Mouse (Mus musculus): ENCODE measurements at regions not wholly inside any gene's neighbourhood (a gene's known extent, or its start where the extent isn't known, plus 50 kb on each side); places are given as distances from the start of the nearest gene placed in this dataset.

GRCm38 (mm10) chr1:91740661-91741060 is 60.6 kb upstream of the Twist2 start:
- no peak overlapping the region for H3K4me3 ChIP-seq (ENCODE audit: low read depth, low read length)
- no peaks in the 10 kb centered on the region for H3K9me3 ChIP-seq (ENCODE audit: control insufficient read depth)
- ATAC-seq: no peak
- H3K9ac ChIP-seq (ENCODE audit: low read depth, low read length): no peak overlapping the region
- no peaks in the 10 kb centered on the region for H3K27me3 ChIP-seq (replicated peaks; ENCODE audit: control insufficient read depth, insufficient read depth, low read length)
- TF ChIP-seq CTCF (IDR thresholded peaks at IDR 0.05; ENCODE audit: low read depth): no peak
- H3K27ac ChIP-seq (ENCODE audit: low read depth, low read length): no peak overlapping the region
- H3K4me1 ChIP-seq (replicated peaks; ENCODE audit: control insufficient read depth, insufficient read depth, low read length): no peaks in the 10 kb centered on the region
- no peaks in the 10 kb centered on the region for H3K36me3 ChIP-seq (ENCODE audit: control insufficient read depth, insufficient read depth)
- no peak overlapping the region for H3K4me2 ChIP-seq (replicated peaks; ENCODE audit: low read depth)
- WGBS: 91% methylated on average over 8 of the region's 8 CpGs

GRCm38 (mm10) chr1:91742031-91742430 is 59.2 kb upstream of the Twist2 start:
- H3K4me3 ChIP-seq (ENCODE audit: low read depth, low read length): no peak overlapping the region
- 88% methylated on average over 7 of the region's 7 CpGs for WGBS
- no peak for TF ChIP-seq CTCF (IDR thresholded peaks at IDR 0.05; ENCODE audit: low read depth)

GRCm38 (mm10) chr1:91742914-91743313 is 58.3 kb upstream of the Twist2 start:
- no peak for TF ChIP-seq CTCF (IDR thresholded peaks at IDR 0.05; ENCODE audit: low read depth)

More at GRCm38 (mm10) chr1:91742031-91742430, 59.2 kb upstream of the Twist2 start:
- Histone ChIP-seq H3K4me2 (replicated peaks; ENCODE audit: low read depth) (no peak overlapping the region), H3K36me3 (ENCODE audit: control insufficient read depth, insufficient read depth) (no peaks in the 10 kb centered on the region), H3K9me3 (ENCODE audit: control insufficient read depth) (no peaks in the 10 kb centered on the region), H3K9ac (ENCODE audit: low read depth, low read length) (no peak overlapping the region), H3K4me1 (replicated peaks; ENCODE audit: control insufficient read depth, insufficient read depth, low read length) (no peaks in the 10 kb centered on the region), H3K27ac (ENCODE audit: low read depth, low read length) (no peak overlapping the region), H3K27me3 (replicated peaks; ENCODE audit: control insufficient read depth, insufficient read depth, low read length) (no peaks in the 10 kb centered on the region)
- no peak for ATAC-seq

GRCm38 (mm10) chr1:91744076-91744475 is 57.2 kb upstream of the Twist2 start:
- no peak overlapping the region for H3K4me2 ChIP-seq (replicated peaks; ENCODE audit: low read depth)
- H3K4me1 ChIP-seq (replicated peaks; ENCODE audit: control insufficient read depth, insufficient read depth, low read length): no peaks in the 10 kb centered on the region
- no peak overlapping the region for H3K27ac ChIP-seq (ENCODE audit: low read depth, low read length)
- TF ChIP-seq CTCF (IDR thresholded peaks at IDR 0.05; ENCODE audit: low read depth): no peak
- ATAC-seq: no peak
- H3K9me3 ChIP-seq (ENCODE audit: control insufficient read depth): no peaks in the 10 kb centered on the region
- no peak overlapping the region for H3K4me3 ChIP-seq (ENCODE audit: low read depth, low read length)
- no peak overlapping the region for H3K9ac ChIP-seq (ENCODE audit: low read depth, low read length)
- no peaks in the 10 kb centered on the region for H3K27me3 ChIP-seq (replicated peaks; ENCODE audit: control insufficient read depth, insufficient read depth, low read length)
- H3K36me3 ChIP-seq (ENCODE audit: control insufficient read depth, insufficient read depth): no peaks in the 10 kb centered on the region
- WGBS: 93% methylated on average over 3 of the region's 3 CpGs

More at GRCm38 (mm10) chr1:91742914-91743313, 58.3 kb upstream of the Twist2 start:
- Histone ChIP-seq H3K4me1 (replicated peaks; ENCODE audit: control insufficient read depth, insufficient read depth, low read length) (no peaks in the 10 kb centered on the region), H3K9ac (ENCODE audit: low read depth, low read length) (no peak overlapping the region), H3K9me3 (ENCODE audit: control insufficient read depth) (no peaks in the 10 kb centered on the region), H3K27me3 (replicated peaks; ENCODE audit: control insufficient read depth, insufficient read depth, low read length) (no peaks in the 10 kb centered on the region), H3K27ac (ENCODE audit: low read depth, low read length) (no peak overlapping the region), H3K4me2 (replicated peaks; ENCODE audit: low read depth) (no peak overlapping the region), H3K4me3 (ENCODE audit: low read depth, low read length) (no peak overlapping the region), H3K36me3 (ENCODE audit: control insufficient read depth, insufficient read depth) (no peaks in the 10 kb centered on the region)
- 40% methylated on average over 3 of the region's 3 CpGs for WGBS
- no peak for ATAC-seq

- Histone ChIP-seq H3K4me3 (ENCODE audit: low read depth, low read length) (no peak overlapping the region), H3K4me1 (replicated peaks; ENCODE audit: control insufficient read depth, insufficient read depth, low read length) (no peaks in the 10 kb centered on the region), H3K9me3 (ENCODE audit: control insufficient read depth) (no peaks in the 10 kb centered on the region), H3K27ac (ENCODE audit: low read depth, low read length) (no peak overlapping the region), H3K9ac (ENCODE audit: low read depth, low read length) (no peak overlapping the region), H3K36me3 (ENCODE audit: control insufficient read depth, insufficient read depth) (no peaks in the 10 kb centered on the region), H3K4me2 (replicated peaks; ENCODE audit: low read depth) (no peak overlapping the region), H3K27me3 (replicated peaks; ENCODE audit: control insufficient read depth, insufficient read depth, low read length) (no peaks in the 10 kb centered on the region)
- 86% methylated on average over 5 of the region's 5 CpGs for WGBS
- ATAC-seq: no peak
- TF ChIP-seq CTCF (IDR thresholded peaks at IDR 0.05; ENCODE audit: low read depth): no peak
These were observed 56.6 kb upstream of the Twist2 start for GRCm38 (mm10) chr1:91744701-91745100.

- no peaks in the 10 kb centered on the region for H3K4me1 ChIP-seq (replicated peaks; ENCODE audit: control insufficient read depth, insufficient read depth, low read length)
- H3K4me2 ChIP-seq (replicated peaks; ENCODE audit: low read depth): no peak overlapping the region
- H3K27ac ChIP-seq (ENCODE audit: low read depth, low read length): no peak overlapping the region
- no peak overlapping the region for H3K9ac ChIP-seq (ENCODE audit: low read depth, low read length)
- no peaks in the 10 kb centered on the region for H3K36me3 ChIP-seq (ENCODE audit: control insufficient read depth, insufficient read depth)
- WGBS: 54% methylated on average over 11 of the region's 11 CpGs
- ATAC-seq: no peak
- H3K9me3 ChIP-seq (ENCODE audit: control insufficient read depth): no peaks in the 10 kb centered on the region
- H3K27me3 ChIP-seq (replicated peaks; ENCODE audit: control insufficient read depth, insufficient read depth, low read length): no peaks in the 10 kb centered on the region
- no peak for TF ChIP-seq CTCF (IDR thresholded peaks at IDR 0.05; ENCODE audit: low read depth)
- H3K4me3 ChIP-seq (ENCODE audit: low read depth, low read length): no peak overlapping the region
These were observed 53.7 kb upstream of the Twist2 start for GRCm38 (mm10) chr1:91747583-91747982.

Data from intestine, postnatal 0 days (tissue).